Mouse (Mus musculus) neural tube, embryonic 15.5 days (tissue): Measurements from ENCODE around the gene Cdh15. TPM values are rescaled to one million over a fixed set of nuclear protein-coding genes. Genes with fewer than 3 reads are reported as not detected.

ENCODE experiments used
- ATAC-seq: fragments of 200-750 bp; cut with Nextera tagmentation; 2 replicates; pipeline ENCODE4 v1.8.0; 2017; ENCODE audit warnings: mild to moderate bottlenecking, moderate TSS enrichment, moderate library complexity; ENCODE audit not compliant: low FRiP score
- H3K27ac ChIP-seq: fragments of 300-500 bp; sonication (generic); replicated peaks from 2 replicates; pipeline ENCODE4 v1.5.1; 2015; ENCODE audit warnings: mild to moderate bottlenecking, inconsistent platforms
- H3K27me3 ChIP-seq: fragments of 300-500 bp; sonication (generic); replicated peaks from 2 replicates; pipeline ENCODE4 v1.6.1; 2015; ENCODE audit warnings: inconsistent platforms
- H3K36me3 ChIP-seq: fragments of 300-500 bp; sonication (generic); 2 replicates; pipeline ENCODE4 v1.6.1; 2015; ENCODE audit warnings: inconsistent platforms
- H3K4me1 ChIP-seq: fragments of 300-500 bp; sonication (generic); 2 replicates; pipeline ENCODE4 v1.6.1; 2015; ENCODE audit warnings: inconsistent platforms
- H3K4me2 ChIP-seq: fragments of 300-500 bp; sonication (generic); 2 replicates; pipeline ENCODE4 v1.6.1; 2015; ENCODE audit warnings: inconsistent platforms, mild to moderate bottlenecking, moderate library complexity
- H3K4me3 ChIP-seq: fragments of 300-500 bp; sonication (generic); replicated peaks from 2 replicates; pipeline ENCODE4 v1.5.1; 2015; ENCODE audit warnings: mild to moderate bottlenecking, inconsistent platforms
- H3K9ac ChIP-seq: fragments of 300-500 bp; sonication (generic); replicated peaks from 2 replicates; pipeline ENCODE4 v1.6.1; 2015; ENCODE audit warnings: mild to moderate bottlenecking, inconsistent platforms
- H3K9me3 ChIP-seq: fragments of 300-500 bp; sonication (generic); replicated peaks from 2 replicates; pipeline ENCODE4 v1.6.1; 2016; ENCODE audit warnings: inconsistent platforms
- WGBS: fragments of 180-500 bp; shearing (Covaris S2); methylation state at CpG from one replicate; pipeline ENCODE4 v1.1.7; 2015; ENCODE audit warnings: mixed read lengths; 5-methylcytosine and 5-hydroxymethylcytosine counted together
- polyA plus RNA-seq: library from polyadenylated mRNA; unstranded; fragments of >200 nt; fragmentation: Nextera tagmentation; extraction: Ambion mirVana; gene quantifications from 2 replicates; pipeline ENCODE4 v1.2.1, GENCODE M21; 2015

Gene Cdh15
- polyA plus RNA-seq, 1 experiment from 2014 or later: 3.2 TPM

- Histone ChIP-seq H3K27me3 (no peaks in the 10 kb centered on the region), H3K4me1 (peaks cover 16% of the 10 kb centered on the region), H3K4me2 (no peak overlapping the region), H3K27ac (no peak overlapping the region), H3K4me3 (no peak overlapping the region), H3K9me3 (no peaks in the 10 kb centered on the region), H3K9ac (no peak overlapping the region), H3K36me3 (no peaks in the 10 kb centered on the region)
- no peak for ATAC-seq
- 51% methylated on average over 13 of the region's 13 CpGs for WGBS
These were observed 29.9 kb upstream of the Cdh15 start for GRCm38 (mm10) chr8:122817724-122818496.

- Histone ChIP-seq H3K4me3 (no peak overlapping the region), H3K27me3 (no peaks in the 10 kb centered on the region), H3K9ac (no peak overlapping the region), H3K4me2 (no peak overlapping the region), H3K9me3 (no peaks in the 10 kb centered on the region), H3K4me1 (peaks cover 7% of the 10 kb centered on the region), H3K36me3 (no peaks in the 10 kb centered on the region), H3K27ac (no peak overlapping the region)
- no peak for ATAC-seq
- WGBS: 54% methylated on average over 11 of the region's 11 CpGs
These were observed 28.0 kb upstream of the Cdh15 start for GRCm38 (mm10) chr8:122819776-122820175.

- no peak overlapping the region for H3K9ac ChIP-seq
- no peaks in the 10 kb centered on the region for H3K36me3 ChIP-seq
- H3K9me3 ChIP-seq: no peaks in the 10 kb centered on the region
- 40% methylated on average over 5 of the region's 5 CpGs for WGBS
- no peak overlapping the region for H3K4me3 ChIP-seq
- ATAC-seq: no peak
- H3K27me3 ChIP-seq: no peaks in the 10 kb centered on the region
- no peak overlapping the region for H3K27ac ChIP-seq
- no peak overlapping the region for H3K4me2 ChIP-seq
- H3K4me1 ChIP-seq: peaks cover 9% of the 10 kb centered on the region; the same call in 1 of the 2 replicates
These were observed 23.2 kb upstream of the Cdh15 start for GRCm38 (mm10) chr8:122824571-122824970.

GRCm38 (mm10) chr8:122824986-122825385, 22.8 kb upstream of the Cdh15 start:
- no peak overlapping the region for H3K27ac ChIP-seq
- ATAC-seq: no peak

DNA sequence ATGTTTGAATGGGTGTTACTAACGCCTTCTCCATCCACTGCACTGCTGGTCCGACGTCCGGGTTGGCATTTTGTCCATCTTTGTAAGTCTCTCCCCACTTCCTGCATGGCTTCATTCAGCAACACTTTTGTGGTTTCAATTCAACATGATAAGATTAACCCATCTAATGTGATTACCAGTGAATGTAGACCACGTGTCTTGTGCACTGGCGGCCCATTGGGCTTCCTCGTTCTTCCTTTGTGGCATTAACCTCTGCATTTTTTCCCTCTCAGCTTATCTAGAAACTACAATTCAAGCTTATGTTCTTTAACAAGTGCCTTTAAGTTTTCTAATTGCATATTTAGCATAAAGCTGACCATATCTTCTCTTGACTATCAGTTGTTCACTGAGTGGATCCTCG, 22.4 kb upstream of the Cdh15 start:
- no peak overlapping the region for H3K4me3 ChIP-seq
- H3K4me2 ChIP-seq: no peak overlapping the region
- no peak overlapping the region for H3K27ac ChIP-seq
- no peaks in the 10 kb centered on the region for H3K9me3 ChIP-seq
- no peak overlapping the region for H3K9ac ChIP-seq
- no peak for ATAC-seq
- H3K36me3 ChIP-seq: no peaks in the 10 kb centered on the region
- peaks cover 12% of the 10 kb centered on the region; the same call in 1 of the 2 replicates for H3K4me1 ChIP-seq
- 82% methylated on average over 8 of the region's 8 CpGs for WGBS
- H3K27me3 ChIP-seq: no peaks in the 10 kb centered on the region

More at GRCm38 (mm10) chr8:122824986-122825385, 22.8 kb upstream of the Cdh15 start:
- Histone ChIP-seq H3K4me3 (no peak overlapping the region), H3K9me3 (no peaks in the 10 kb centered on the region), H3K9ac (no peak overlapping the region), H3K36me3 (no peaks in the 10 kb centered on the region), H3K4me2 (no peak overlapping the region), H3K27me3 (no peaks in the 10 kb centered on the region), H3K4me1 (peaks cover 9% of the 10 kb centered on the region; the same call in 1 of the 2 replicates)
- 78% methylated on average over 9 of the region's 9 CpGs for WGBS

DNA sequence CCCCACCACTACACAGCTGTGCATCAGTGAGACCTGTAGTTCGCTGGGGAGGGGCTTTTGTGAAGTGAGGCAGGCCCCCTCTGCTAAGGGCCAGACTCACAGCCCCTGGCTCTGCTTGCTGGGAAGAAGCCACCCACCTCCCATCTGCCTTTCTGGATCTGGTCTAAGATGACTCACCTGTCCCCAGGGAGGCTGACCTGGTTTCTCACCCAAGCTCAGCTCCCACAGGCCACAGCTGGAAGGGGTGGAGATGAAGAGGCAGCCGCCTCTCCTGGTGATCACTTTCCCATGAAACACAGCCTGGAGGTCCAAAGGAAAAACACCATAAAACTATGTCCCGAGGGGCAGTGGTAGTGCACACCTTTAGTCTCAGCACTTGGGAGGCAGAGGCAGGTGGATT, 18.4 kb upstream of the Cdh15 start:
- no peaks in the 10 kb centered on the region for H3K9me3 ChIP-seq
- H3K9ac ChIP-seq: no peak overlapping the region
- H3K4me1 ChIP-seq: peaks cover 12% of the 10 kb centered on the region; the same call in 1 of the 2 replicates
- no peak overlapping the region for H3K4me3 ChIP-seq
- H3K27ac ChIP-seq: no peak overlapping the region
- H3K4me2 ChIP-seq: no peak overlapping the region
- 71% methylated on average over 3 of the region's 3 CpGs for WGBS
- ATAC-seq: no peak
- H3K27me3 ChIP-seq: no peaks in the 10 kb centered on the region
- H3K36me3 ChIP-seq: no peaks in the 10 kb centered on the region

GRCm38 (mm10) chr8:122830349-122831061, 17.3 kb upstream of the Cdh15 start:
- H3K9me3 ChIP-seq: no peaks in the 10 kb centered on the region

GRCm38 (mm10) chr8:122834416-122834815, 13.3 kb upstream of the Cdh15 start:
- Histone ChIP-seq H3K9me3 (no peaks in the 10 kb centered on the region), H3K27ac (no peak overlapping the region), H3K36me3 (no peaks in the 10 kb centered on the region), H3K27me3 (no peaks in the 10 kb centered on the region), H3K4me2 (no peak overlapping the region), H3K9ac (no peak overlapping the region), H3K4me1 (peaks cover 2% of the 10 kb centered on the region; the same call in 1 of the 2 replicates), H3K4me3 (no peak overlapping the region)
- no peak for ATAC-seq
- 84% methylated on average over 8 of the region's 8 CpGs for WGBS

More at GRCm38 (mm10) chr8:122830349-122831061, 17.3 kb upstream of the Cdh15 start:
- H3K9ac ChIP-seq: no peak overlapping the region
- H3K36me3 ChIP-seq: no peaks in the 10 kb centered on the region
- H3K27me3 ChIP-seq: no peaks in the 10 kb centered on the region
- peak; percentile 84 for ATAC-seq
- peaks cover 12% of the 10 kb centered on the region; the same call in 1 of the 2 replicates for H3K4me1 ChIP-seq
- H3K27ac ChIP-seq: no peak overlapping the region
- H3K4me3 ChIP-seq: no peak overlapping the region
- no peak overlapping the region for H3K4me2 ChIP-seq
- 39% methylated on average over 8 of the region's 8 CpGs for WGBS

GRCm38 (mm10) chr8:122834971-122835370, 12.8 kb upstream of the Cdh15 start:
- ATAC-seq: no peak
- 31% methylated on average over 7 of the region's 8 CpGs for WGBS
- H3K36me3 ChIP-seq: no peaks in the 10 kb centered on the region

DNA sequence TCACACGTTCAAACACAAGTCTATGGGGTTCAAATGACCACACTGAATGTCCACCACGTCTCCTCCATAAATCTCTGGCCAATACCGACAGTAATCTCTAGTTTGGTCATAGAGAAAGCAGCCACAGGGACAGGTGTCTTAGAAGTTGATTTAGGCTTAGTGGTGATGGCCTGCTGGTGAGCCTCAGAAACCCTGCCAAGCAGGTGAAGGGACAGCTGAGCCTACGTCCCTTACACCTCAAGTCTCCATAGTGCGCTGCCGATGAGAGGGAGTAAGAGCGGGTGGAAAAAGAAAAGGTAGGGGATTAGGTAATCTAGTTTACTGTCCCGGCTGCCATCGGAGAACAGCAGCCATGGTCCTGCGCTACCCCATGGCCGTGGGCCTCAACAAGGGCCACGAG, 11.6 kb upstream of the Cdh15 start:
- ATAC-seq: no peak
- H3K27ac ChIP-seq: no peak overlapping the region
- WGBS: 85% methylated on average over 12 of the region's 12 CpGs
- H3K4me2 ChIP-seq: no peak overlapping the region
- no peaks in the 10 kb centered on the region for H3K27me3 ChIP-seq
- no peak overlapping the region for H3K9ac ChIP-seq
- no peaks in the 10 kb centered on the region for H3K9me3 ChIP-seq
- no peak overlapping the region for H3K4me3 ChIP-seq
- H3K36me3 ChIP-seq: no peaks in the 10 kb centered on the region
- no peaks in the 10 kb centered on the region for H3K4me1 ChIP-seq

More at GRCm38 (mm10) chr8:122834971-122835370, 12.8 kb upstream of the Cdh15 start:
- Histone ChIP-seq H3K9me3 (no peaks in the 10 kb centered on the region), H3K4me1 (peaks cover 2% of the 10 kb centered on the region; the same call in 1 of the 2 replicates), H3K9ac (no peak overlapping the region), H3K27me3 (no peaks in the 10 kb centered on the region), H3K27ac (no peak overlapping the region), H3K4me3 (no peak overlapping the region), H3K4me2 (no peak overlapping the region)

DNA sequence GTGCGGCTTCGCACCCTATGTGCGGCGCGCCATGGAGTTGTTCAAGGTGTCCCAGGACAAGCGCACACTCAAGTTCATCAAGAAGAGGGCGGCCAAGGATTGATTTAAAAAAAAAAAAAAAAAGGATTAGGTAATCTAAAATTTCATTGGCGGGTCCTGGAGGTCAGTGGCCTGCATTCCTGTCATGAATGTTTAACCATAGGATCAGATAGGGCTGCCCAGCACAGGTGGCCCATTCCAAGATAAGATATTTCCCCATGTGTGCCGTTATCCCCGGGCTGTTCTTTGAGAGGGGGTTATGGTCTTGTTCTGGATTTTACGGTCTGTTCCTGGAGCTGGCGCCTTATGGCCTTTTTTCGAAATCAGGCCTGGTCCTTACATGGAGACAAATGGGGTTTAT, 11.1 kb upstream of the Cdh15 start:
- Histone ChIP-seq H3K9me3 (no peaks in the 10 kb centered on the region), H3K27me3 (no peaks in the 10 kb centered on the region), H3K4me2 (no peak overlapping the region), H3K27ac (no peak overlapping the region), H3K4me1 (no peaks in the 10 kb centered on the region), H3K36me3 (no peaks in the 10 kb centered on the region), H3K4me3 (no peak overlapping the region), H3K9ac (no peak overlapping the region)
- ATAC-seq: no peak
- 93% methylated on average over 13 of the region's 13 CpGs for WGBS

DNA sequence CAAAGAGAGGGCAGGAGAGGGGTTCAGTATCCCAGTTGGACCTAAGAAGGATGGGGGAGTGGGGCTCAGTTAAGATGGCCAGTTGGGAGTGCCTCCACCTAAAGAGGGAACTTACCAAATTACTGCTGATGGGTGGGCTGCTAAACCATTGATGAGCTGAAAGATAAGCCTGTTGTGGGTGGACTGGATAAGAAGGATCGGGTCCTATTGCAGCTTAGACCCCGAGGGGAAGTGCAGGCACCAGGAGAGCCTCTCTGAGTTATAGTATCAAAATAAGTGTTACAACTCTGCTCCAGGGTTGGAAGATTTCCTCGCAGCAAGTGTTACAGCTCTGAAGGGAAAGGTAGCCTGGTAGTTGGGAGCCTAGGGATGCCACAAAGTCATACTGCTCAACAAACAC, 3.6 kb upstream of the Cdh15 start:
- WGBS: 86% methylated on average over 3 of the region's 3 CpGs
- no peak overlapping the region for H3K4me3 ChIP-seq
- no peak overlapping the region for H3K27ac ChIP-seq
- no peaks in the 10 kb centered on the region for H3K27me3 ChIP-seq
- H3K4me2 ChIP-seq: no peak overlapping the region
- no peak overlapping the region for H3K9ac ChIP-seq
- H3K4me1 ChIP-seq: no peaks in the 10 kb centered on the region
- no peak for ATAC-seq
- no peaks in the 10 kb centered on the region for H3K9me3 ChIP-seq
- no peaks in the 10 kb centered on the region for H3K36me3 ChIP-seq
